Mouse (Mus musculus): ENCODE data around the gene Ptprn2.
A peak's percentile ranks its signal among the peaks of the same experiment; 100 is the strongest.
"Not testable (repeated sequence)": the region's sequence is repeated elsewhere in the genome, so short reads cannot be mapped to it uniquely, and the experiment has no call there.

Gene Ptprn2

DNA sequence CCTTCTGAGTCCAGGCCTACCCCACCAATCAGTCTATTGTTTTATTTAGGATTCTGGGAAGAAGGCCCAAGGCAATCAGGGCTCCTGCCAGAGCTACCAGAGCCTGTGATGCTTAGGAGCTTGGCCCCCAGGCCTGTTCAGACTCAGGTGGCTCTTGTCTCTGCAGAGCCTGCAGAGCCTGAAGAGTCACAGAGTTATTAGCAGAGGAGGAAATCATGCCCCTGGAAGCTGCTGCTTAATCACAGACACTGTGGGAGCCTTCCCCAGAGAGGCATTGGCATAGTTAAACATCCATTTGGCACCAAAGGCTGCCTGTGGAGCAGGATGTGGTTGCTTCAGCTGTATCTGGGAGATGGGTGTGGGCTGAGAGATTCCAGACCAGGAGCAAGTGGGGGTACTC, 30.3 kb downstream of the Ptprn2 start:
- peak; percentile 43 to 47 for DNase-seq

DNA sequence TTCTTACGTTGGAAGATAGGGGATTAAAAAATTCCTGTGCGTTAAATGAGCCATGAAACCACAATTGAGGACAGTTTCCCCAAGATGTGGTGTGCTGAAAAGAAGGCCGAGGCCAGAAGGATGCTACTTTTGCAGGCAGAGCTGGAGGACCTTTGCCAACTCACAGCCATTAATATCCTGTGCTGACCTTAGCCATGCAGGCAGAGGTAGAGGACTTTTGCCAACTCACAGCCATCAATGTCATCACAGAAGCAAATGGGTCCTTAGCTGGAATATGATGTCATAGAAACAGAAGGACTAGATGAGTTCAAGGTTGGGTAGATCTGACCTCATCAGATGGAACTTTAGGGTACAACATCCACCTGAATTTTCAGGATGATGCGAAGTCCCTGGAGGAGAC, 43.3 kb downstream of the Ptprn2 start:
- no peak for DNase-seq

DNA sequence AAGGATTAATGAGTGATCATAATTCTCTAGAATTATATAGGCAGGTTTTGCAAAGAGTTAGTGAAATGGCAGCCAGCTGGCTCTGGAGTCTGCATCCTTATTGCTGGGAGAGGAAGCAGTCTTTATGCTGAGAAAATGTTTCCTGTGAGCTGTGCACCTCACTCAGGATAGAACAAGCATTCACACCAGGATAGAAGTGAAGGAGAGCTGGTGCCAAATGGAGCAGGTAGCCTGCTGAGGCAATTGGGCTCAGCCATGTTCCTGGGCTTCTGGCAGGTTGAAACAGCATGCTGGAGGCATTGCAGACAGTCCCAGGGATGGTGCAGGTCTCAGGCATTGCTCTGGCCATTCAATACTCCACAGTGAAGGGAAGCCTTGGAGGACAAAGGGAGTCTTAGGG, 47.8 kb downstream of the Ptprn2 start:
- peak; percentile 75 to 79 for DNase-seq

DNA sequence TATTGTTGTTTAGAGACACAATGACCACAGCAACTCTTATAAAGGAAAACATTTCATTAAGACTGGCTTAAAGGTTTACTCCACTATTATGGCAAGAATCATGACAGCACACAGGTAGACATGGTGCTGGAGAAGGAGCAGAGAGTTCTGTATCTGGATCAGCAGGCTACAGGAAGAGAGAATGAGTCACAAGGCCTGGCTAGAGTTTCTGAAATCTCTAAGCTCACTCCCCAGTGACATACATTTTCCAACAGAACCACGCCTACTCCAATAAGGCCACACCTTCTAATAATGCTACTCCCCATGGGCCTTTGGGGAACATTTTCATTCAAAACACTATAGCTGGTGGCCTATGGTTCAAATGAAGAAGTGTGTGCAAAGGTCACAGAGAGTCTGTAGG, 53.8 kb downstream of the Ptprn2 start:
- no peak for DNase-seq

- DNase-seq: peak; percentile 62 to 78
Observed at GRCm38 (mm10) chr12:116540608-116541007, 55.1 kb downstream of the Ptprn2 start.

DNA sequence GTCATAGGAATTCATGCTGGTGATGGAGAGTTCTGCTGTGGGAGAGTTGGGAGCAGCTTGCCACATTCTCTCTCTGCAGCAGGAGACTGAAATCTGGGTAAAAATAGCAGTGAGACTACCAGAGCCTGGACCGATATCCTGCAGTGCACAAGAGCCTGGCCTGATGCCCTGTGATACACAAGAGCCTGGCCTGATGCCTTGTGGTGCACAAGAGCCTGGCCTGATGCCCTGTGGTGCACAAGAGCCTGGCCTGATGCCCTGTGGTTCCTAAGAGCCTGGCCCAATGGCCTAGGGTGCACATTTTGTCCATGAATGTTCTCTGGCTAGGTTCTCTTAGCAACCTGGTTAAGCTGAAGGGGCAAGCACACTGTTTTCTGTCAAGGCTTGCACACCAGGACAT, 64.5 kb downstream of the Ptprn2 start:
- peak; percentile 91 to 99 for DNase-seq

- no peak for DNase-seq
Observed at GRCm38 (mm10) chr12:116551516-116551915, 66.0 kb downstream of the Ptprn2 start.

DNA sequence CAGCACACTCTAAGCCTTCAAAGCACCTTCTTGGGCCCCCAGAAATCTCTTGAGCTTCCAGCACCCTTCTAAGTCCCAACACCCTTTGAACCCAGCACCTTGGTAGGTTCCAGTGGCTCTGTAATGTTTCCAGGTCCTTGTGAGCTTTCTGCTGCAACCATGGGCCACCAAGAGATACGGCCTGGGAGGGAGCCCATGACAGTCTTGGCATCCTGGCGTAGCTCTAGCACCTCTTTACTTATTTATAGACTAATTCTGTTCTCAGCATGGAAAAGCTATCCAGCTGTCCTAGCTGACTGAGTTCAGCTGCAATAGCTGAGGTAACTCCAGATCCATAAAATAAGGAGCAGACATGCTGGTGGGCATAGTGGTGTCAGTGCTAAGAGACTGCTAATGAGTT, 66.8 kb downstream of the Ptprn2 start:
- no peak for DNase-seq

- DNase-seq: no peak
Observed at GRCm38 (mm10) chr12:116553361-116553760, 67.8 kb downstream of the Ptprn2 start.

DNA sequence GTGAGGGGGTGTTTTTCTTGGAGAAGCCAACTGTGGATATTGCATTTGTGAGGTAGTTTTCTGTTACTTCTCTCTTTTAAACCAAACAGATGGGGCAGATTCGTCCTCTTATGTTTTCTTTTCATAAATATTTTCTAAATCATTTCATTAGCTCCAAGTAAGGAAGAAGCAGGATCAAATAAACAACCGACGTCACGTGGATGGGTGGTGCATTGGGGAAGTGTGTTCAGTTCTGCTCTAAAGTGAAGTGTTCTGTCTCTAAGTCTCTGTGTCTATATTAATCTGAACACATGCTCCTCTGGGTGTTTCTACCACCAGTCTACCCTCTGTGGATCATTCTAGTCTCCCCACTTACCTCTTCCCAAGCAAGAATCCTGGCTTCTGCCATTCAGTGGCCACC, 70.4 kb downstream of the Ptprn2 start:
- DNase-seq: no peak

DNA sequence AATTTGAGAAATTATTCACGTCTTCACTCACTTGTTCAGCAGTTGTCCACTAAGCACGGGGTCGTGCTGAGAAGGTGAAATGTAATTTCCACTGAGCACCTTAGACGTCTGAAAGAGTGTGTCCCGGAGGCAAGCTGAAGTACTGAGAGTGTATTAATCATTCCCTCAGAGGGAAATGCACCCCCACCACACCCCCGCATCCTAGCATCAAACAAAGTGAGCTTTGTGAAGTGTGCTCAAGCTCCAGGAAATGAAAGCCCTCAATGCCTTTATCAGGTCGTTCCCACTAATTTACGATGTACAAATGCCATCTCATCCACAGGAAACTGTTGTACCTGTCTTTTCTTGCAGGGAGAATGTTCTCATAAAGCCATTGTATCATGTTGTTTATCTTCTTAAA, 78.9 kb downstream of the Ptprn2 start:
- DNase-seq: no peak

GRCm38 (mm10) chr12:116566672-116567071, 81.2 kb downstream of the Ptprn2 start:
- DNase-seq: no peak

DNA sequence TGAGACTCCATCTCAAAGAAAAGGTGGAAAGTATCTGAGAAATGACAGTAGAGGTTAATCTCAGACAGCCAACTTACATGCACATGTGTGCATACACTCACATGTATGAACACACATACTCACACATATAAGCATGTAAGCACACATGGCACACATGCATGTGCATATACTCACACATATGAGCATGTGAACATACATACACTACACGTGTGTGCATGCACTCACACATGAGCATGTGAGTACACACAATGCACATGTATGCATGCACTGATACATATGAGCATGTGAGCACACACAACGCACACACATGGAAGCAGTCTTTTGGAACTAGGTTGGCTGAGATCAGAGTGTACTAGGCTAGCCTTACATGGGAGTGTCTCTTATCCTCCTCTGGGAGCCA, 81.7 kb downstream of the Ptprn2 start:
- no peak for DNase-seq

DNA sequence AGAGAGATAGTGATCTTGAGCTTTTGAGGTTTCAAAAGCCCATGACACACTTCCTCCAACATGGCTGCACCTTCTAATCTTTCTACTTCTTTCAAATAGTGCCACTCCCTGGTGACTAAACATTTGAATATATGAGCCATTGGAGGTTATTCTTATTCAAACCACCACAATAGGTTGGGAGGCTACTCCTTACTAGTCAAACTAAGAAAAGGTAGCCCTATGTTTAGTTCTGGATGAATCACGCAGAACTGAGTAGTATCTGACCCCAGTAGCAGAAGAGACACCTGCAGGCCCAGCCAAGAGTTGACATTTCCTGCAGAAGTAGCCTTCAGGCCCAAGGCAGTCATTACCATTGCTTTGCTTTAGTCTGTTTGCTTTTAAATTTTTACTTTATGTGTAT, 84.0 kb downstream of the Ptprn2 start:
- DNase-seq: no peak

- no peak for DNase-seq
Observed at GRCm38 (mm10) chr12:116574102-116574501, 88.6 kb downstream of the Ptprn2 start.

DNA sequence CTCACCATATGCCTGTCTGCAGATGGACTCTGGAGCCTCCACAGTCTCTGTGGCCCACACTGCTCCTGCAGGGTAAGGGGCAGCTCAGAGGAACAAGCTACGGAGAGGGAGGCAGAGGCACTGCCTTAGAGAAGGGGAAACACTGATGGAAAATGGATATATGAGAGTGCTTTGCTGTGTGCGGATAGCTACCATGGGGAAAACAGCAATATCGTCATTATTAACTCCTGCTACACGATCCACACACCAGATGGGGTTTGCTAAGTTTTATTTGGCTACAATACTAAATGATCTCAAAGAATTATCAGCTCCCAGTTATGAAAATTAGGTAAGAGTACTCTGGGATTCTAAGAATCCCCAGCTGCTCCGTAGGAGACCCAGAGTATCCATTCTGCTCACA, 89.2 kb downstream of the Ptprn2 start:
- no peak for DNase-seq

DNA sequence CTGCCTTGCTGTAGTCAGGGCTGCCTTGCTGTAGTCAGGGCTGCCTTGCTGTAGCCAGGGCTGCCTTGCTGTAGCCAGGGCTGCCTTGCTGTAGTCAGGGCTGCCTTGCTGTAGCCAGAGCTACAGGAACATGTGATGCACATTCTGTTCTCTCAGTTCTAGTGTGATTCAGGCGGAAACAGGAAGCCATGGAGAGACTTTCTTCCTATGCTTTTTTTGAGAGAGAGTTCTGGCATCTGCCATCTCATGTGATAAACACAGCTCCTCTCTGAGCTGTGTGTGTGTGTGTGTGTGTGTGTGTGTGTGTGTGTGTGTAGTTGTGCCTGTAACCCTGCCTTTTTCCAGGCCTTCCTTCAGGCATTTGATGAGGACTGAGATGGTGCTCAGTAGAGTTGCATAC, 92.4 kb downstream of the Ptprn2 start:
- not testable (repeated sequence) for DNase-seq

DNA sequence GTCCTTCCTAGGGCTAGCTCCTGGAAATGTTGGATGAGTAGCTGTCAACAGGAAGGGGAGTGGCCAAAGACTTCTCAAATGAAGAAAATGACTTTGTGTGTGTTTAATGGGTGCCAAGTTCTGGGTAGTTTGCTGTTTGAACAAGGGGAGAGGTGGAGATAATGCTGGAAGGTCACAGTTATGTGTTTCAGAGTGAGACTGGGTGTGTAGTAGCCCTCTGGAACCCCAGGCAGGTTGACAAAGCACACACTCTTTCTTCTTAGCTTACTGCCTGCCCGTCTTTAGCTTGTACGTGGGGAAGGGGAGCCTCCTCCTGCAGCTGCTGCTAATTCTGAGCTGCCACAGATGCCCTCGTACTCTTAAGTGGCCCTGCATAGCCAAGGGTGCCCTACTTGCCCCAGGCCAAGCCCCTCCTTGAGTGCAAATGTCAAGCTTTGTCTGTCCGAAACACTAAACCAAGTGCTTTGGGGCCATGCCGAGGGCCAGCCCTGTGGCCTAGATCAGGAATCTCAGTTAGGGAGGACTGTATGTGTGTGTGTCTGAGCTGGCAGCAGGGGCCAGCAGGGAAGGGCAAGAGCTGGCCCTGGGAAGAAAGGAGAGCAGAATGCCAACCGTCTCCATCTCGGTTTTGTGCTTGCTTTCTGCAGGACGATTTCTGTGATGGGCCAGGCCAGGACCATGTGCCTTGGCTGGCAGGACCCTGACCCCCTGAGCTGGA, 95.5 kb downstream of the Ptprn2 start:
- peak in 1 of 2 experiments; percentile 34 for DNase-seq

DNA sequence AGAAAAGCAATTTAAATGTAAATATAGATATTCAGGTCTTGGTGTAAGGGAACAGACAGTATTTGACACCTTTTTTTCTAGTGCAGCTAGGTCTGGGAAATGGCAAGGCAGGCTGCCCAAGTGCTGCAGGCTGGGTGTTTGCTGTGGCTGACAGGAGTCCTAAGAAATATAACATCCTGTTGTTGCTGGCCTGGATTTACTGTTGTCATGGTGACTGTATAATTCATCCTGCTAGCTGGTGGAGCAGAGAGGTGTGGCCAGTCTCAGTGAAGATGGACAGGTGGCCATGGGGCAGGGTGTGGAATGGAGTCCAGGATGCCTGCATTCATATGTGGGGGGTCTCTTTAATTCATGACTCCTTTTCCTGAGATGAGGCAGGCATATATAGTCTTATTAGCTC, 96.3 kb downstream of the Ptprn2 start:
- DNase-seq: peak; percentile 29 to 40

- no peak for DNase-seq
Observed at GRCm38 (mm10) chr12:116582829-116583228, 97.3 kb downstream of the Ptprn2 start.

GRCm38 (mm10) chr12:116585001-116585400, 99.5 kb downstream of the Ptprn2 start:
- no peak for DNase-seq

DNA sequence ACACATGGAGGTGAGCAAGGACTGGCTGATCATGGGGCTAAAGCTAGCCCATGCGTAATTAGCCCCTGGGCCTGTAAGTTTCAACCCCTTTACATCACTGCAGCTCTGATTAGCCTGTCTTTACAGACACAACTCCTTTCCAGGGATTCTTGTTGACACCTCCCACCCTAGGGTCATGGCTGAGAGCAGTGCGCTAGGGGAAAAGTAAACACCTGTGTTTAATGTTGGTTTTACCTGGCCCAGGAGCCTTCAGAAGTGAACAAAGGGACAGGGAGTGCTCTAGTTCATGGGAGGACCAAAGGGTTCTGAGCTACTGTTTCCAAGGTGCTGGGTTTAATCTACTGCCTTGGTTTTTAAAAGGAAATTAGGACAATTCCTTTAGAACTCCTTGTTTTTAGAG, 100.6 kb downstream of the Ptprn2 start:
- no peak for DNase-seq

DNA sequence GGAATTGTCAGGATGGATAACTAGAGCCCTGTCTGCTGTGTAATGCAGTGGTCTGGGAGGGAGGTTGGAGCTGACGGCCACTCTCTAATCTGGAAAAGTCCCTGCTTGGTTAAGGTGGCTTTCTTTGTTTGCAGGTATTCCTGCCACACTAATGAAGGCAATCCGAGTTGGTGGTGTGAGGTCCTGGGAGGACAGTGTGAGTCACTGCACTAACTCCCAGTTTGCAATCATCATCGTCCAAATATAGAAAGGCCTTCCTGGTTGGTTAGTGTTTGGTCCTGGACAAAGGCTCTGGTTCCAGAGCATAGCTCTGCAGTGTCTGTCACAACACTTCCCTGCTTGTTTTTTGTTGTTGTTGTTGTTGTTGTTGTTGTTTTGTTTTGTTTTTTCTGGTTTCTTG, 102.0 kb downstream of the Ptprn2 start:
- DNase-seq: no peak

DNA sequence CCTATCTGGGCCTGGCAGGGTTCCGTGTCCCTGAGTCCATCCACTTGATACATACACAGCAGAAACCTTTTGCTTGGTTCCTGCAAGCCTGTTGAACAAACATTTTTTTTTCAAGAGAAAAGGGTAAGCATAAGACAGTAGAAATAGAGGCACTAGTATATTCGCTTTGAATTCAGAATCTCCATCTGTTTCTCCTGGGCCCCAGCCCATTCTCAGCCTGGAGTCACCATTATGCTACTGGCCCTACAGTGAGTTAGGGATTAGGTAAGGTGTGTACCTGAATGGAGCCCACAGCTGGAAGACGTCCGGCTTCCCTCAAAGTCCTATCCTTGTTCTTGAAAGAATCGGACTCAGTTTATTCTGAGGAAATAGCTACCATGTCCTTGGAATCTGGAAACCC, 104.6 kb downstream of the Ptprn2 start:
- DNase-seq: peak; percentile 33 to 39

GRCm38 (mm10) chr12:116594457-116594856, 108.9 kb downstream of the Ptprn2 start:
- DNase-seq: no peak
